Mouse (Mus musculus) erythroblast, embryonic 14.5 days (primary cell): Measurements from ENCODE around the gene Dennd1a. TPM values are rescaled to one million over a fixed set of nuclear protein-coding genes. Genes with fewer than 3 reads are reported as not detected.

Source experiments
- H3K27me3 ChIP-seq: 2 replicates; pipeline ENCODE4 v1.6.1; 2012; ENCODE audit warnings: inconsistent platforms; ENCODE audit not compliant: control insufficient read depth
- H3K36me3 ChIP-seq: 2 replicates; pipeline ENCODE4 v1.6.1; 2012; ENCODE audit warnings: mild to moderate bottlenecking, inconsistent platforms; ENCODE audit not compliant: control insufficient read depth
- H3K4me1 ChIP-seq: 2 replicates; pipeline ENCODE4 v1.6.1; 2012; ENCODE audit warnings: inconsistent platforms; ENCODE audit not compliant: control insufficient read depth
- H3K4me3 ChIP-seq: replicated peaks from 2 replicates; pipeline ENCODE3; 2012; ENCODE audit warnings: moderate library complexity, mild to moderate bottlenecking, inconsistent platforms
- H3K9me3 ChIP-seq: 2 replicates; pipeline ENCODE4 v1.6.1; 2012; ENCODE audit warnings: low read length, inconsistent platforms, mixed read lengths; ENCODE audit not compliant: control insufficient read depth
- GATA1 ChIP-seq: IDR thresholded peaks from 2 replicates; pipeline ENCODE4 v1.6.1; 2012; ENCODE audit warnings: low read length, inconsistent platforms, mixed read lengths
- TAL1 ChIP-seq: IDR thresholded peaks from 3 replicates; pipeline ENCODE4 v1.6.1; 2012; ENCODE audit warnings: low read length, inconsistent platforms, mixed read lengths
- polyA plus RNA-seq: library from polyadenylated mRNA; stranded (reverse); fragments of >175 nt; gene quantifications from 2 replicates; pipeline ENCODE4 v1.2.3, GENCODE M21; 2012

Dennd1a gene
- polyA plus RNA-seq, 1 experiment: 10.7 TPM

- H3K4me1 ChIP-seq: peaks cover 18% of the 10 kb centered on the region
Observed at GRCm38 (mm10) chr2:37771618-37772285, 515.4 kb downstream of the Dennd1a start.

GRCm38 (mm10) chr2:37769793-37770192 is 517.4 kb downstream of the Dennd1a start:
- H3K9me3 ChIP-seq: no peaks in the 10 kb centered on the region
- no peak overlapping the region for H3K4me3 ChIP-seq
- peaks cover 26% of the 10 kb centered on the region for H3K27me3 ChIP-seq
- H3K4me1 ChIP-seq: peaks cover 9% of the 10 kb centered on the region
- TF ChIP-seq TAL1 (no peak), GATA1 (no peak)
- H3K36me3 ChIP-seq: no peaks in the 10 kb centered on the region

More at GRCm38 (mm10) chr2:37771618-37772285, 515.4 kb downstream of the Dennd1a start:
- Histone ChIP-seq H3K9me3 (no peaks in the 10 kb centered on the region), H3K4me3 (peak overlapping the region; percentile 56), H3K36me3 (no peaks in the 10 kb centered on the region), H3K27me3 (peaks cover 30% of the 10 kb centered on the region)
- TF ChIP-seq TAL1: no peak
- peak; percentile 61 for TF ChIP-seq GATA1

GRCm38 (mm10) chr2:37768903-37769302 is 518.3 kb downstream of the Dennd1a start:
- Histone ChIP-seq H3K4me1 (peaks cover 9% of the 10 kb centered on the region), H3K4me3 (no peak overlapping the region), H3K27me3 (peaks cover 22% of the 10 kb centered on the region), H3K9me3 (no peaks in the 10 kb centered on the region), H3K36me3 (no peaks in the 10 kb centered on the region)
- TF ChIP-seq GATA1 (no peak), TAL1 (no peak)

- Histone ChIP-seq H3K4me1 (peaks cover 9% of the 10 kb centered on the region), H3K9me3 (no peaks in the 10 kb centered on the region), H3K4me3 (no peak overlapping the region), H3K36me3 (no peaks in the 10 kb centered on the region), H3K27me3 (peaks cover 15% of the 10 kb centered on the region)
- no peak for TF ChIP-seq TAL1
- no peak for TF ChIP-seq GATA1
Observed at GRCm38 (mm10) chr2:37767739-37768138, 519.5 kb downstream of the Dennd1a start.

GRCm38 (mm10) chr2:37767080-37767547 is 520.1 kb downstream of the Dennd1a start:
- Histone ChIP-seq H3K36me3 (no peaks in the 10 kb centered on the region), H3K27me3 (peaks cover 15% of the 10 kb centered on the region), H3K4me1 (peaks cover 9% of the 10 kb centered on the region), H3K4me3 (no peak overlapping the region), H3K9me3 (no peaks in the 10 kb centered on the region)
- no peak for TF ChIP-seq GATA1
- TF ChIP-seq TAL1: no peak

GRCm38 (mm10) chr2:37766027-37766761 is 521.0 kb downstream of the Dennd1a start:
- no peaks in the 10 kb centered on the region for H3K9me3 ChIP-seq
- H3K36me3 ChIP-seq: no peaks in the 10 kb centered on the region
- TF ChIP-seq GATA1 (no peak), TAL1 (no peak)
- peaks cover 15% of the 10 kb centered on the region for H3K27me3 ChIP-seq
- no peak overlapping the region for H3K4me3 ChIP-seq
- peaks cover 2% of the 10 kb centered on the region for H3K4me1 ChIP-seq

- Histone ChIP-seq H3K27me3 (peaks cover 15% of the 10 kb centered on the region), H3K9me3 (no peaks in the 10 kb centered on the region), H3K4me3 (no peak overlapping the region), H3K4me1 (no peaks in the 10 kb centered on the region), H3K36me3 (no peaks in the 10 kb centered on the region)
- TF ChIP-seq TAL1: no peak
- TF ChIP-seq GATA1: no peak
Observed at GRCm38 (mm10) chr2:37765082-37765483, 522.1 kb downstream of the Dennd1a start.

GRCm38 (mm10) chr2:37764514-37764913 is 522.7 kb downstream of the Dennd1a start:
- no peaks in the 10 kb centered on the region for H3K4me1 ChIP-seq
- no peak for TF ChIP-seq GATA1
- no peak for TF ChIP-seq TAL1

GRCm38 (mm10) chr2:37763638-37764037 is 523.6 kb downstream of the Dennd1a start:
- TF ChIP-seq TAL1 (no peak), GATA1 (no peak)
- Histone ChIP-seq H3K27me3 (peaks cover 15% of the 10 kb centered on the region), H3K4me1 (no peaks in the 10 kb centered on the region), H3K4me3 (no peak overlapping the region), H3K9me3 (no peaks in the 10 kb centered on the region), H3K36me3 (no peaks in the 10 kb centered on the region)

More at GRCm38 (mm10) chr2:37764514-37764913, 522.7 kb downstream of the Dennd1a start:
- Histone ChIP-seq H3K4me3 (no peak overlapping the region), H3K36me3 (no peaks in the 10 kb centered on the region), H3K27me3 (peaks cover 15% of the 10 kb centered on the region), H3K9me3 (no peaks in the 10 kb centered on the region)
